Mouse (Mus musculus): ENCODE results near the gene Dars2. TPM values are rescaled to one million over a fixed set of nuclear protein-coding genes. Genes with fewer than 3 reads are reported as not detected.
"Not testable (repeated sequence)": the region's sequence is repeated elsewhere in the genome, so short reads cannot be mapped to it uniquely, and the experiment has no call there.

The Dars2 gene
- polyA plus RNA-seq, 1 experiment from 2014 or later: 29.5 TPM

GRCm38 (mm10) chr1:161032345-161032744, 38.1 kb downstream of the Dars2 start:
- Histone ChIP-seq H3K4me2 (ENCODE audit: low read length) (no peak overlapping the region), H3K9ac (replicated peaks; ENCODE audit: low read length) (no peak overlapping the region), H3K9me3 (ENCODE audit: control insufficient read depth, low read length) (no peaks in the 10 kb centered on the region), H3K4me3 (replicated peaks; ENCODE audit: low read depth, low read length) (no peak overlapping the region), H3K27ac (replicated peaks; ENCODE audit: low read depth, low read length) (no peak overlapping the region), H3K36me3 (ENCODE audit: control insufficient read depth, insufficient read depth, low read length) (peaks cover 45% of the 10 kb centered on the region), H3K27me3 (ENCODE audit: control insufficient read depth, insufficient read depth, low read length) (no peaks in the 10 kb centered on the region), H3K4me1 (ENCODE audit: control insufficient read depth, insufficient read depth, low read length) (peaks cover 15% of the 10 kb centered on the region)
- 88% methylated on average over 7 of the region's 7 CpGs for WGBS
- ATAC-seq (ENCODE audit: low FRiP score, low TSS enrichment) (no peak), DNase-seq (no peak)

- WGBS: 93% methylated on average over 9 of the region's 9 CpGs
- no peak for ATAC-seq (ENCODE audit: low FRiP score, low TSS enrichment)
- H3K36me3 ChIP-seq (ENCODE audit: control insufficient read depth, insufficient read depth, low read length): peaks cover 45% of the 10 kb centered on the region
- H3K4me1 ChIP-seq (ENCODE audit: control insufficient read depth, insufficient read depth, low read length): peaks cover 12% of the 10 kb centered on the region
- H3K27ac ChIP-seq (replicated peaks; ENCODE audit: low read depth, low read length): no peak overlapping the region
- no peak for DNase-seq
- no peaks in the 10 kb centered on the region for H3K9me3 ChIP-seq (ENCODE audit: control insufficient read depth, low read length)
- no peak overlapping the region for H3K4me3 ChIP-seq (replicated peaks; ENCODE audit: low read depth, low read length)
- no peaks in the 10 kb centered on the region for H3K27me3 ChIP-seq (ENCODE audit: control insufficient read depth, insufficient read depth, low read length)
- H3K9ac ChIP-seq (replicated peaks; ENCODE audit: low read length): no peak overlapping the region
- no peak overlapping the region for H3K4me2 ChIP-seq (ENCODE audit: low read length)
These were observed 38.6 kb downstream of the Dars2 start for GRCm38 (mm10) chr1:161031881-161032280.

- ATAC-seq (ENCODE audit: low FRiP score, low TSS enrichment): no peak
- Histone ChIP-seq H3K9me3 (ENCODE audit: control insufficient read depth, low read length) (no peaks in the 10 kb centered on the region), H3K4me2 (ENCODE audit: low read length) (no peak overlapping the region), H3K27ac (replicated peaks; ENCODE audit: low read depth, low read length) (no peak overlapping the region), H3K36me3 (ENCODE audit: control insufficient read depth, insufficient read depth, low read length) (peaks cover 52% of the 10 kb centered on the region), H3K4me3 (replicated peaks; ENCODE audit: low read depth, low read length) (no peak overlapping the region), H3K27me3 (ENCODE audit: control insufficient read depth, insufficient read depth, low read length) (no peaks in the 10 kb centered on the region), H3K9ac (replicated peaks; ENCODE audit: low read length) (no peak overlapping the region), H3K4me1 (ENCODE audit: control insufficient read depth, insufficient read depth, low read length) (peaks cover 10% of the 10 kb centered on the region; the same call in 1 of the 2 replicates)
- 99% methylated on average over 3 of the region's 3 CpGs for WGBS
- DNase-seq: no peak
These were observed 40.4 kb downstream of the Dars2 start for GRCm38 (mm10) chr1:161030058-161030457.

GRCm38 (mm10) chr1:161028427-161028826, 42.0 kb downstream of the Dars2 start:
- not testable (repeated sequence) for ATAC-seq (ENCODE audit: low FRiP score, low TSS enrichment); H3K4me2 ChIP-seq (ENCODE audit: low read length); H3K9me3 ChIP-seq (ENCODE audit: control insufficient read depth, low read length); H3K4me1 ChIP-seq (ENCODE audit: control insufficient read depth, insufficient read depth, low read length); DNase-seq; H3K27ac ChIP-seq (replicated peaks; ENCODE audit: low read depth, low read length); H3K27me3 ChIP-seq (ENCODE audit: control insufficient read depth, insufficient read depth, low read length); H3K4me3 ChIP-seq (replicated peaks; ENCODE audit: low read depth, low read length); H3K9ac ChIP-seq (replicated peaks; ENCODE audit: low read length)
- peaks cover 58% of the 10 kb centered on the region for H3K36me3 ChIP-seq (ENCODE audit: control insufficient read depth, insufficient read depth, low read length)
- WGBS: 98% methylated on average over 1 of the region's 1 CpGs

GRCm38 (mm10) chr1:161027196-161027595, 43.3 kb downstream of the Dars2 start:
- Histone ChIP-seq H3K27me3 (ENCODE audit: control insufficient read depth, insufficient read depth, low read length) (no peaks in the 10 kb centered on the region), H3K27ac (replicated peaks; ENCODE audit: low read depth, low read length) (no peak overlapping the region), H3K4me3 (replicated peaks; ENCODE audit: low read depth, low read length) (no peak overlapping the region), H3K4me1 (ENCODE audit: control insufficient read depth, insufficient read depth, low read length) (no peaks in the 10 kb centered on the region), H3K4me2 (ENCODE audit: low read length) (no peak overlapping the region), H3K9me3 (ENCODE audit: control insufficient read depth, low read length) (no peaks in the 10 kb centered on the region), H3K36me3 (ENCODE audit: control insufficient read depth, insufficient read depth, low read length) (peaks cover 53% of the 10 kb centered on the region), H3K9ac (replicated peaks; ENCODE audit: low read length) (no peak overlapping the region)
- DNase-seq (no peak), ATAC-seq (ENCODE audit: low FRiP score, low TSS enrichment) (no peak)
- 95% methylated on average over 2 of the region's 2 CpGs for WGBS

- Histone ChIP-seq H3K4me2 (ENCODE audit: low read length) (no peak overlapping the region), H3K9ac (replicated peaks; ENCODE audit: low read length) (no peak overlapping the region), H3K4me3 (replicated peaks; ENCODE audit: low read depth, low read length) (no peak overlapping the region), H3K27me3 (ENCODE audit: control insufficient read depth, insufficient read depth, low read length) (no peaks in the 10 kb centered on the region), H3K27ac (replicated peaks; ENCODE audit: low read depth, low read length) (no peak overlapping the region), H3K9me3 (ENCODE audit: control insufficient read depth, low read length) (no peaks in the 10 kb centered on the region), H3K4me1 (ENCODE audit: control insufficient read depth, insufficient read depth, low read length) (no peaks in the 10 kb centered on the region), H3K36me3 (ENCODE audit: control insufficient read depth, insufficient read depth, low read length) (peaks cover 42% of the 10 kb centered on the region)
- WGBS: 97% methylated on average over 5 of the region's 5 CpGs
- ATAC-seq (ENCODE audit: low FRiP score, low TSS enrichment) (no peak), DNase-seq (no peak)
These were observed 44.8 kb downstream of the Dars2 start for GRCm38 (mm10) chr1:161025410-161026210.

- no peak overlapping the region for H3K4me2 ChIP-seq (ENCODE audit: low read length)
- DNase-seq (no peak), ATAC-seq (ENCODE audit: low FRiP score, low TSS enrichment) (no peak)
- H3K27ac ChIP-seq (replicated peaks; ENCODE audit: low read depth, low read length): no peak overlapping the region
- H3K4me3 ChIP-seq (replicated peaks; ENCODE audit: low read depth, low read length): no peak overlapping the region
- H3K27me3 ChIP-seq (ENCODE audit: control insufficient read depth, insufficient read depth, low read length): no peaks in the 10 kb centered on the region
- no peaks in the 10 kb centered on the region for H3K4me1 ChIP-seq (ENCODE audit: control insufficient read depth, insufficient read depth, low read length)
- 96% methylated on average over 14 of the region's 14 CpGs for WGBS
- H3K9me3 ChIP-seq (ENCODE audit: control insufficient read depth, low read length): no peaks in the 10 kb centered on the region
- H3K9ac ChIP-seq (replicated peaks; ENCODE audit: low read length): no peak overlapping the region
- H3K36me3 ChIP-seq (ENCODE audit: control insufficient read depth, insufficient read depth, low read length): peaks cover 46% of the 10 kb centered on the region
These were observed 50.4 kb downstream of the Dars2 start for GRCm38 (mm10) chr1:161020051-161020450.

- peaks cover 61% of the 10 kb centered on the region for H3K36me3 ChIP-seq (ENCODE audit: control insufficient read depth, insufficient read depth, low read length)
- 92% methylated on average over 2 of the region's 2 CpGs for WGBS
These were observed 54.1 kb downstream of the Dars2 start for GRCm38 (mm10) chr1:161016378-161016777.

GRCm38 (mm10) chr1:161010436-161010835, 60.0 kb downstream of the Dars2 start:
- ATAC-seq (ENCODE audit: low FRiP score, low TSS enrichment) (no peak), DNase-seq (no peak)
- no peak overlapping the region for H3K27ac ChIP-seq (replicated peaks; ENCODE audit: low read depth, low read length)
- 92% methylated on average over 4 of the region's 4 CpGs for WGBS
- H3K4me3 ChIP-seq (replicated peaks; ENCODE audit: low read depth, low read length): no peak overlapping the region
- H3K4me1 ChIP-seq (ENCODE audit: control insufficient read depth, insufficient read depth, low read length): no peaks in the 10 kb centered on the region
- H3K36me3 ChIP-seq (ENCODE audit: control insufficient read depth, insufficient read depth, low read length): peaks cover 25% of the 10 kb centered on the region
- no peaks in the 10 kb centered on the region for H3K9me3 ChIP-seq (ENCODE audit: control insufficient read depth, low read length)
- no peak overlapping the region for H3K9ac ChIP-seq (replicated peaks; ENCODE audit: low read length)
- H3K27me3 ChIP-seq (ENCODE audit: control insufficient read depth, insufficient read depth, low read length): no peaks in the 10 kb centered on the region
- H3K4me2 ChIP-seq (ENCODE audit: low read length): no peak overlapping the region

More at GRCm38 (mm10) chr1:161016378-161016777, 54.1 kb downstream of the Dars2 start:
- no peak overlapping the region for H3K4me2 ChIP-seq (ENCODE audit: low read length)
- H3K9ac ChIP-seq (replicated peaks; ENCODE audit: low read length): no peak overlapping the region
- no peak for DNase-seq
- H3K4me1 ChIP-seq (ENCODE audit: control insufficient read depth, insufficient read depth, low read length): no peaks in the 10 kb centered on the region
- H3K27me3 ChIP-seq (ENCODE audit: control insufficient read depth, insufficient read depth, low read length): no peaks in the 10 kb centered on the region
- no peak overlapping the region for H3K27ac ChIP-seq (replicated peaks; ENCODE audit: low read depth, low read length)
- H3K9me3 ChIP-seq (ENCODE audit: control insufficient read depth, low read length): no peaks in the 10 kb centered on the region
- ATAC-seq (ENCODE audit: low FRiP score, low TSS enrichment): no peak
- H3K4me3 ChIP-seq (replicated peaks; ENCODE audit: low read depth, low read length): no peak overlapping the region

Data from midbrain, embryonic 14.5 days (tissue).